Comparison of ENCODE assay signal across 14 mouse cellular contexts in the genomic region with DNA sequence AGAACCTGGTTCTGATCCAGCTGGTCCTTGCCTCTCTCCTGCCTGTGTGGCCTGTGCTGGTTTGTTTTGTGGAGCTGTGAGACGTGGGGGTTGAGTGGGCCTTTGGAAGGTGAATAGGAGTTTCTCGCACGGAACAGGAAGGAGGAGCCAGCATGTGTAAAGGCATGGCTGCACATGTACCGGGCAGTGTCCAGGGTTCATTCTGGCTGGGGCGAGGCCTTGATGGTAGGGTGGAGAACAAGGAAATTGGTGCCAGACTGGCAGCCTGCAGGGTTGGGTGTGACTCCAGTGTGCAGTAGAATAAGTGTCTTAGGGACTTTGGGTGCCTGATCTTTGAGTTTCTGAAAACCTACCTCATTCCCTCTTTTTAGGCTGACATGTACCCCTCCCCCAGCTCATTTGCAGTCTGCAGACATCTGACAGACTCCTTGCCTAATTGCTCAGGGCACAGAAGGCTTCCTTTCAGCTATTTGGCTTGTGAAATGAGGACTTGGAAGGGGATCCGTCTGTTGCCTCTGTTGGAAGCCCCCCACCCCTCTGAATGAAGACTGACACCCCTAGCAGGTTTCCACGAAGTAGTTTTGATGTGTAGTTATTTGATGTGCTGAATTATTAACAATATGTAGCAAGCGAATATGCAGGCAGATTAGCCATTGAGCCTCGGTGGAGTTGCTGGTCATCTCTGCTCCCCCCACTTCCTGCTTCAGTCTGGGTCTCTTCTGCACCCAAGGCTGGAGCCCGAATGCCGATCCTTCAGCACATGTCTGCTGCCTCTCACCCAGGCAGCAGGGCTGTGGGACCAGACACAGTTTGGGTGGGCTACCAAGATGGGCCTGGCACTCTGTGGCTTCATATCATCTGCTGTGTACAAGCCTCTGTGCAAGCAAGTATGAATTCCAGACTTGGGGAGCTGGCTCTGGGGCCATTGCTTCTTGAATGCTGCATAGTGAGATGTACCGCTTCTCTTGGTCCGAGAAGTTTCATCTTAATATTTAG. TPM values are rescaled to one million over a fixed set of nuclear protein-coding genes. Genes with fewer than 3 reads are reported as not detected.
DNase-seq lines count a peak whose midpoint lies in the region; ATAC-seq and TF ChIP-seq lines count a peak whose summit lies in the region.
"Had no signal": no experiment of that assay in that cellular context is flagged by ENCODE, and none has a peak within 500 bp of the region (broad histone marks: within the 10 kb centered on the region; RNA-seq: fewer than 3 reads in every experiment).

No protein-coding gene starts in this region.

- H3K36me3 ChIP-seq in forebrain, embryonic 14.5 days (ENCODE audit: control insufficient read depth, insufficient read depth, low read length) = no peaks in the 10 kb centered on the region

- 26% methylated on average over 13 of the region's 13 CpGs for WGBS in forebrain, embryonic 14.5 days
- WGBS in lung, adult 2 months = 64% methylated on average over 13 of the region's 13 CpGs

- ATAC-seq in forebrain, embryonic 14.5 days = peak; percentile 94

- no peak overlapping the region for H3K9ac ChIP-seq in forebrain, embryonic 14.5 days (ENCODE audit: low read length)

- intact Hi-C loops in left cerebral cortex, postnatal 10 days (cut with DNase I) = no loop called here

- no peaks in the 10 kb centered on the region for H3K9me3 ChIP-seq in forebrain, embryonic 14.5 days (replicated peaks; ENCODE audit: control insufficient read depth, low read length)

- no peak for TF ChIP-seq CTCF in lung, adult 2 months (IDR thresholded peaks at IDR 0.05; ENCODE audit: insufficient read depth, low read length)

- TF ChIP-seq POLR2A in lung, adult 2 months (IDR thresholded peaks at IDR 0.05; ENCODE audit: borderline replicate concordance, extremely low read depth, low read depth, low read length) = no peak

- peaks cover 16% of the 10 kb centered on the region for H3K4me1 ChIP-seq in forebrain, embryonic 14.5 days (ENCODE audit: control insufficient read depth, insufficient read depth, low read length)
- no peaks in the 10 kb centered on the region for H3K4me1 ChIP-seq in lung, adult 2 months (ENCODE audit: control insufficient read depth, insufficient read depth, low read length)

- H3K4me2 ChIP-seq in forebrain, embryonic 14.5 days (ENCODE audit: low read length) = peak overlapping the region; percentile 16; the same call in 1 of the 2 replicates

- H3K27me3 ChIP-seq in forebrain, embryonic 14.5 days (replicated peaks; ENCODE audit: control insufficient read depth, insufficient read depth, low read length) = no peaks in the 10 kb centered on the region

- peak; percentile 44 to 48 for DNase-seq in cerebellum, postnatal 14 days
- no peak for DNase-seq in cerebellum, postnatal 36 days
- peak; percentile 14 to 37 for DNase-seq in left cerebral cortex, postnatal 10 days (ENCODE audit: extremely low spot score in 1 of 2, low spot score in 2 of 2)
- no peak for DNase-seq in left cerebral cortex, adult 18-20 months (ENCODE audit: low spot score in 2 of 2)
- DNase-seq in forebrain, embryonic 14.5 days (ENCODE audit: low spot score) = peak; percentile 92
- DNase-seq in kidney, postnatal 4 days = peak; percentile 17 to 52
- no peak for DNase-seq in lung, adult 2 months
- no peak for DNase-seq in MN1 (ENCODE audit: low spot score)
- DNase-seq: cerebellum, adult 11 months; gastrocnemius, postnatal 14 days had no signal

- H3K4me3 ChIP-seq in forebrain, embryonic 14.5 days (ENCODE audit: low read depth, low read length) = no peak overlapping the region
- H3K4me3 ChIP-seq in lung, adult 2 months (replicated peaks; ENCODE audit: extremely low read depth, low read depth, low read length) = no peak overlapping the region

- H3K27ac ChIP-seq in forebrain, embryonic 14.5 days (ENCODE audit: low read depth, low read length) = peak overlapping the region; percentile 83

RNA-seq across cellular contexts. Expression of a gene that starts 20.4 kb away (rescaled TPM):
- total RNA-seq in left cerebral cortex, postnatal 10 days (2021) = 10 to 100 TPM; 22.5 to 25.5 TPM
- 10 to 100 TPM; 34.0 to 35.9 TPM for total RNA-seq in left cerebral cortex, adult 18-20 months (2021)
- 1.1 and 1.5 TPM in 2 replicates for polyA plus RNA-seq in forebrain, embryonic 14.5 days (2014; fragmentation: Nextera tagmentation; extraction: Ambion mirVana)
- 0.28 and 0.38 TPM in 2 replicates for polyA plus RNA-seq in lung, adult 2 months (2012; rRNA removed)
- total RNA-seq: gastrocnemius, postnatal 14 days; MEL had no signal
- polyA plus RNA-seq: embryonic facial prominence, embryonic 11.5 days; heart, embryonic 16.5 days; liver, embryonic 16.5 days had no signal

Comparison
In these comparisons a context has a peak if more than half of its experiments do, and no peak if none do; other contexts are left out.
1. DNase-seq: peak in cerebellum, postnatal 14 days (2 of 2), left cerebral cortex, postnatal 10 days (2 of 2), forebrain, embryonic 14.5 days (single experiment) and kidney, postnatal 4 days (2 of 2); none in cerebellum, postnatal 36 days (0 of 2), left cerebral cortex, adult 18-20 months (0 of 2), lung, adult 2 months (single experiment) and MN1 (single experiment).